In the genomic region with DNA sequence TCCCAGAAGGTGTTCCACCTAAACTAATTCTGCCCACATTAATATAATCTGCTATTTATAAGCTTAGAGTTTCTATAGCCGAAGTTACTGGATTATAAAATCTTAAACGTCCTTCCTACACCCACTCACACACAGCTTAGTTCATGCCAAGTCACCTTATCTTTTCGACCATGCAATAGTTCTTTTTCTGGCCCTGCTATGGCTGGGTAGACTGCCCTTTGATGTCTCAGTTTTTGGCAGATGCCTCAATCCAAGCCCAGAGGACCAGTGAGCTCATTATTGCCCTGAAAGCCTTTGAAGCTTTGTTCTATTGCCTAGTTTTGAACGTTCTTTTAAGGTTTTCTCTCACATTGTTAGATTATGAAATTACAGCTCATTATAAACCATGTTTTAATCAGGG, we compare ENCODE assay signal across 19 mouse cellular contexts. TPM values are rescaled to one million over a fixed set of nuclear protein-coding genes. Genes with fewer than 3 reads are reported as not detected.
DNase-seq lines count a peak whose midpoint lies in the region; ATAC-seq and TF ChIP-seq lines count a peak whose summit lies in the region.
"Had no signal": no experiment of that assay in that cellular context is flagged by ENCODE, and none has a peak within 500 bp of the region (broad histone marks: within the 10 kb centered on the region; RNA-seq: fewer than 3 reads in every experiment).

No protein-coding gene starts in this region.

- 35% methylated on average over 4 of the region's 4 CpGs for WGBS in midbrain, embryonic 16.5 days
- WGBS in midbrain, postnatal 0 days: 29% methylated on average over 4 of the region's 4 CpGs

- intact Hi-C loops in heart, postnatal 10 days (cut with DNase I): no loop called here
- intact Hi-C loops in heart, postnatal 36 days (cut with DNase I): no loop called here
- intact Hi-C loops in left cerebral cortex, postnatal 36 days (cut with DNase I): no loop called here

- no peak overlapping the region for H3K4me3 ChIP-seq in midbrain, embryonic 16.5 days (ENCODE audit: low read depth, low read length)
- no peak overlapping the region for H3K4me3 ChIP-seq in midbrain, postnatal 0 days (ENCODE audit: low read depth, low read length)
- H3K4me3 ChIP-seq: embryonic facial prominence, embryonic 12.5 days; forebrain, embryonic 15.5 days; heart, adult 2 months; heart, embryonic 13.5 days; hindbrain, embryonic 13.5 days had no signal

- no peak overlapping the region for H3K9ac ChIP-seq in midbrain, embryonic 16.5 days (ENCODE audit: low read depth, low read length)
- H3K9ac ChIP-seq in midbrain, postnatal 0 days (replicated peaks; ENCODE audit: low read length, poor library complexity, severe bottlenecking): no peak overlapping the region
- H3K9ac ChIP-seq: embryonic facial prominence, embryonic 12.5 days; forebrain, embryonic 15.5 days; heart, embryonic 13.5 days; hindbrain, embryonic 13.5 days had no signal

- peak; percentile 2 to 9 for DNase-seq in heart, postnatal 10 days
- DNase-seq in heart, postnatal 36 days: no peak
- DNase-seq in midbrain, postnatal 0 days (ENCODE audit: low spot score): no peak
- DNase-seq in brain, embryonic 14.5 days (ENCODE audit: low read depth): peak; percentile 44
- DNase-seq in left cerebral cortex, postnatal 36 days (ENCODE audit: low spot score in 2 of 2): no peak
- DNase-seq in cerebellum, adult 18-20 months: no peak
- DNase-seq: adrenal gland, postnatal 14 days; cerebellum, adult 8-10 months; cerebellum, postnatal 14 days; gastrocnemius, postnatal 14 days; heart, adult 2 months; kidney, adult 11 months had no signal

- 0 out of 2 replicates have a peak, but pooled peaks have one; percentile 42 for ATAC-seq in midbrain, embryonic 16.5 days
- ATAC-seq in midbrain, postnatal 0 days (ENCODE audit: low FRiP score): no peak
- ATAC-seq: activated CD4-positive, CD25-positive, alpha-beta regulatory T cell, adult 4 months; forebrain, embryonic 15.5 days; hindbrain, postnatal 0 days had no signal

- no peaks in the 10 kb centered on the region for H3K4me1 ChIP-seq in midbrain, embryonic 16.5 days (ENCODE audit: control insufficient read depth, insufficient read depth, low read length)
- no peaks in the 10 kb centered on the region for H3K4me1 ChIP-seq in midbrain, postnatal 0 days (ENCODE audit: insufficient read depth, low read length)
- H3K4me1 ChIP-seq: embryonic facial prominence, embryonic 12.5 days; forebrain, embryonic 15.5 days; heart, embryonic 13.5 days; hindbrain, embryonic 13.5 days had no signal

- no peaks in the 10 kb centered on the region for H3K36me3 ChIP-seq in midbrain, embryonic 16.5 days (ENCODE audit: control insufficient read depth, insufficient read depth, low read length)
- no peaks in the 10 kb centered on the region for H3K36me3 ChIP-seq in midbrain, postnatal 0 days (ENCODE audit: insufficient read depth, low read length)
- H3K36me3 ChIP-seq: embryonic facial prominence, embryonic 12.5 days; forebrain, embryonic 15.5 days; heart, embryonic 13.5 days; hindbrain, embryonic 13.5 days had no signal

- no peak for TF ChIP-seq CTCF in midbrain, postnatal 0 days (IDR thresholded peaks at IDR 0.05)
- no peak for TF ChIP-seq CTCF in brain, embryonic 14.5 days (IDR thresholded peaks at IDR 0.05; ENCODE audit: borderline replicate concordance, extremely low read depth, insufficient read depth, insufficient read length)

- no peaks in the 10 kb centered on the region for H3K9me3 ChIP-seq in midbrain, embryonic 16.5 days (replicated peaks; ENCODE audit: control insufficient read depth, low read length, poor library complexity, severe bottlenecking)
- H3K9me3 ChIP-seq in midbrain, postnatal 0 days (ENCODE audit: low read length): no peaks in the 10 kb centered on the region
- H3K9me3 ChIP-seq: embryonic facial prominence, embryonic 12.5 days; forebrain, embryonic 15.5 days; heart, embryonic 13.5 days; hindbrain, embryonic 13.5 days had no signal

- no peak overlapping the region for H3K27ac ChIP-seq in midbrain, embryonic 16.5 days (ENCODE audit: low read length)
- no peak overlapping the region for H3K27ac ChIP-seq in midbrain, postnatal 0 days (ENCODE audit: low read depth, low read length)
- H3K27ac ChIP-seq: embryonic facial prominence, embryonic 12.5 days; forebrain, embryonic 15.5 days; heart, adult 2 months; heart, embryonic 13.5 days; hindbrain, embryonic 13.5 days; hindbrain, postnatal 0 days had no signal

- TF ChIP-seq POLR2A in brain, embryonic 14.5 days (IDR thresholded peaks at IDR 0.05; ENCODE audit: borderline replicate concordance, extremely low read depth, insufficient read depth, insufficient read length, poor library complexity, severe bottlenecking): no peak

- H3K27me3 ChIP-seq in midbrain, embryonic 16.5 days (ENCODE audit: control insufficient read depth, insufficient read depth, low read depth, low read length): no peaks in the 10 kb centered on the region
- no peaks in the 10 kb centered on the region for H3K27me3 ChIP-seq in midbrain, postnatal 0 days (ENCODE audit: insufficient read depth, low read length)
- H3K27me3 ChIP-seq: embryonic facial prominence, embryonic 12.5 days; forebrain, embryonic 15.5 days; heart, embryonic 13.5 days; hindbrain, embryonic 13.5 days had no signal

- H3K4me2 ChIP-seq in midbrain, embryonic 16.5 days (ENCODE audit: low read length): no peak overlapping the region
- no peak overlapping the region for H3K4me2 ChIP-seq in midbrain, postnatal 0 days (ENCODE audit: low read depth, low read length, poor library complexity, severe bottlenecking)
- H3K4me2 ChIP-seq: embryonic facial prominence, embryonic 12.5 days; forebrain, embryonic 15.5 days; heart, embryonic 13.5 days; hindbrain, embryonic 13.5 days had no signal

RNA-seq across cellular contexts. Expression of a gene that starts 27.5 kb away (rescaled TPM):
- total RNA-seq in heart, postnatal 10 days (2021): 10 to 100 TPM; 91.3 to 95.4 TPM
- 100 to 1,000 TPM in 1 of 2 experiments, 10 to 100 TPM in 1; 76.3 to 113 TPM for total RNA-seq in heart, postnatal 36 days (2021)
- 15.8 and 15.9 TPM in 2 replicates for polyA plus RNA-seq in midbrain, embryonic 16.5 days (2015; fragmentation: Nextera tagmentation; extraction: Ambion mirVana)
- total RNA-seq in midbrain, postnatal 0 days (2014; rRNA removed): 23.2 and 31.2 TPM in 2 replicates
- 13.2 and 13.9 TPM in 2 replicates for polyA plus RNA-seq in midbrain, postnatal 0 days (2015; fragmentation: Nextera tagmentation; extraction: Ambion mirVana)
- polyA plus RNA-seq in brain, embryonic 14.5 days (2012; rRNA removed): 5.5 and 10.2 TPM in 2 replicates
- total RNA-seq in left cerebral cortex, postnatal 36 days (2021): 10 to 100 TPM; 22.0 to 29.0 TPM
- polyA plus RNA-seq: activated CD4-positive, CD25-positive, alpha-beta regulatory T cell, adult 4 months had no signal

Comparison
In these comparisons a context has a peak if more than half of its experiments do, and no peak if none do; other contexts are left out.
1. DNase-seq: peak in heart, postnatal 10 days (2 of 2) and brain, embryonic 14.5 days (single experiment); none in heart, postnatal 36 days (0 of 2), midbrain, postnatal 0 days (single experiment), left cerebral cortex, postnatal 36 days (0 of 2) and cerebellum, adult 18-20 months (0 of 2).